Comparison of ENCODE assay signal across 24 mouse cellular contexts in the genomic region with DNA sequence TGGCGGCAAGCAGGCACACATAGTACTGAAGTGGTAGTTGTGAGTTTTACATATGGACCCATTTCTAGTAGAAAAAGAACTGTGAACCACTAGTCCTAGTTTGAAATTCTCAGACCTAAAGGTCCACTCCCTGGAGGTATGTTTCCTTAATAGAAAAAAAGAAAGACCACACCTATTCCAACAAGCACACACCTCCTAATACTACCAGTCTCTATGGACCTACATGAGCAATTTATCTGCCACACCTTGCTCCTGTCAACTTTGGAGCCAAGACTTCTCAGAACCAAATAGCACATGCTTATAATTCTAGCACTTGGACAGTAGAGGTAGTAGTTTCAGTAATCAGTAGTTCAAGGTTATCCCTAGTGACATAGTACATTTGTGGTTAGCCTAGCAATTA.
"Had no signal": no experiment of that assay in that cellular context is flagged by ENCODE, and none has a peak within 500 bp of the region (broad histone marks: within the 10 kb centered on the region; RNA-seq: fewer than 3 reads in every experiment).

No protein-coding gene starts in this region.

- H3K36me3 ChIP-seq: heart, embryonic 13.5 days; heart, embryonic 15.5 days; hindbrain, embryonic 13.5 days; hindbrain, embryonic 15.5 days; kidney, embryonic 15.5 days; limb, embryonic 13.5 days; limb, embryonic 15.5 days; liver, embryonic 13.5 days had no signal

- H3K27me3 ChIP-seq: heart, embryonic 13.5 days; heart, embryonic 15.5 days; hindbrain, embryonic 13.5 days; hindbrain, embryonic 15.5 days; kidney, embryonic 15.5 days; limb, embryonic 13.5 days; limb, embryonic 15.5 days; liver, embryonic 13.5 days had no signal

- H3K4me3 ChIP-seq: heart, adult 2 months; heart, embryonic 13.5 days; heart, embryonic 15.5 days; hindbrain, embryonic 13.5 days; hindbrain, embryonic 15.5 days; kidney, embryonic 15.5 days; limb, embryonic 13.5 days; limb, embryonic 15.5 days; liver, embryonic 13.5 days had no signal

- DNase-seq: gastrocnemius, postnatal 14 days; gastrocnemius, postnatal 36 days; heart, adult 11 months; heart, adult 2 months; heart, postnatal 14 days; heart, postnatal 36 days; kidney, adult 18-20 months; kidney, adult 9 months; kidney, postnatal 14 days; kidney, postnatal 36 days; layer of hippocampus, adult 9-11 months; layer of hippocampus, postnatal 36 days; left cerebral cortex, postnatal 4 days; liver, embryonic 13.5 days had no signal

- H3K9me3 ChIP-seq: heart, embryonic 13.5 days; heart, embryonic 15.5 days; hindbrain, embryonic 13.5 days; hindbrain, embryonic 15.5 days; kidney, embryonic 15.5 days; limb, embryonic 13.5 days; limb, embryonic 15.5 days; liver, embryonic 13.5 days had no signal

- H3K27ac ChIP-seq: heart, adult 2 months; heart, embryonic 13.5 days; heart, embryonic 15.5 days; hindbrain, embryonic 13.5 days; hindbrain, embryonic 15.5 days; hindbrain, postnatal 0 days; kidney, embryonic 15.5 days; kidney, postnatal 0 days; limb, embryonic 13.5 days; limb, embryonic 15.5 days; liver, embryonic 13.5 days had no signal

- H3K4me1 ChIP-seq: heart, embryonic 13.5 days; heart, embryonic 15.5 days; hindbrain, embryonic 13.5 days; hindbrain, embryonic 15.5 days; kidney, embryonic 15.5 days; limb, embryonic 13.5 days; limb, embryonic 15.5 days; liver, embryonic 13.5 days had no signal

- H3K4me2 ChIP-seq: heart, embryonic 11.5 days; heart, embryonic 13.5 days; heart, embryonic 15.5 days; hindbrain, embryonic 13.5 days; hindbrain, embryonic 15.5 days; kidney, embryonic 15.5 days; limb, embryonic 13.5 days; limb, embryonic 15.5 days; liver, embryonic 13.5 days had no signal

- ATAC-seq: hindbrain, postnatal 0 days had no signal

- H3K9ac ChIP-seq: heart, embryonic 13.5 days; heart, embryonic 15.5 days; hindbrain, embryonic 13.5 days; hindbrain, embryonic 15.5 days; kidney, embryonic 15.5 days; limb, embryonic 13.5 days; limb, embryonic 15.5 days; liver, embryonic 13.5 days had no signal
